Mouse (Mus musculus): ENCODE measurements at regions not wholly inside any gene's neighbourhood (a gene's known extent, or its start where the extent isn't known, plus 50 kb on each side); places are given as distances from the start of the nearest gene placed in this dataset. TPM values are rescaled to one million over a fixed set of nuclear protein-coding genes. Genes with fewer than 3 reads are reported as not detected.

Small RNA genes lying in the stretch of these regions (microRNA-seq; reads per million reads assigned to microRNA genes)
- gene Gm26469: not detected

Data from neural tube, embryonic 12.5 days (tissue).